8 mouse cellular contexts compared by ENCODE assay signal in the genomic region with DNA sequence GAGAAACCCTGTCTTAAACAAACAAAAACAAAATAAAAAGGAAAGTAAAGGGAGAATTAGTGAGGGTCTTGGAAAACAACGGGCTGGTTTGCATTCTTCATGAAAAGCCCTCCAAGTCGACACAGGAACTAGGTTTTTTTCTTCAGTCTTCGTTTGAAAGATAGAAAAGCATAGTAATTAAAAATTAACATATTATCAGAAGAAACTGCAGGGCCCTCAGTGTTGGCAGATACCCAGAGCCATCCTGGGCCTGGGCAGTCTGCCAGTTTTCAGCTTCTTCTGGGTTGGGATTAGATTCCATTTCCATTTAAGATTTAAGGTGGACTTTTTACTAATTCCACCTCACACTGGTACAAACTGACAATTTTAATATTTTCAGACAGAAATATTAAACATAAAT.
DNase-seq lines count a peak whose midpoint lies in the region; ATAC-seq and TF ChIP-seq lines count a peak whose summit lies in the region.

No protein-coding gene starts in this region.

- no peaks in the 10 kb centered on the region for H3K9me3 ChIP-seq in heart, embryonic 14.5 days (ENCODE audit: control insufficient read depth, low read length)
- no peaks in the 10 kb centered on the region for H3K9me3 ChIP-seq in heart, embryonic 10.5 days
- no peaks in the 10 kb centered on the region for H3K9me3 ChIP-seq in midbrain, postnatal 0 days (ENCODE audit: low read length)

- H3K9ac ChIP-seq in heart, embryonic 14.5 days (ENCODE audit: low read length), result no peak overlapping the region
- no peak overlapping the region for H3K9ac ChIP-seq in midbrain, postnatal 0 days (replicated peaks; ENCODE audit: low read length, poor library complexity, severe bottlenecking)

- H3K4me1 ChIP-seq in heart, embryonic 14.5 days (ENCODE audit: control insufficient read depth in 2 of 2, insufficient read depth in 2 of 2, low read length in 2 of 2), result peaks cover 11 to 33% of the 10 kb centered on the region in 2 experiments
- H3K4me1 ChIP-seq in heart, embryonic 10.5 days, result peaks cover 5% of the 10 kb centered on the region
- no peaks in the 10 kb centered on the region for H3K4me1 ChIP-seq in midbrain, postnatal 0 days (ENCODE audit: insufficient read depth, low read length)

- TF ChIP-seq CTCF in midbrain, postnatal 0 days (IDR thresholded peaks at IDR 0.05), result no peak

- no peak overlapping the region for H3K4me3 ChIP-seq in heart, embryonic 14.5 days (ENCODE audit: control insufficient read depth in 1 of 2, insufficient read depth in 1 of 2, low read depth in 1 of 2, low read length in 2 of 2)
- H3K4me3 ChIP-seq in heart, embryonic 10.5 days, result no peak overlapping the region
- H3K4me3 ChIP-seq in midbrain, postnatal 0 days (ENCODE audit: low read depth, low read length), result no peak overlapping the region

- no peaks in the 10 kb centered on the region for H3K36me3 ChIP-seq in heart, embryonic 14.5 days (ENCODE audit: control insufficient read depth, insufficient read depth, low read length)
- no peaks in the 10 kb centered on the region for H3K36me3 ChIP-seq in heart, embryonic 10.5 days
- no peaks in the 10 kb centered on the region for H3K36me3 ChIP-seq in midbrain, postnatal 0 days (ENCODE audit: insufficient read depth, low read length)

- H3K4me2 ChIP-seq in heart, embryonic 14.5 days (ENCODE audit: low read length), result no peak overlapping the region
- no peak overlapping the region for H3K4me2 ChIP-seq in midbrain, postnatal 0 days (ENCODE audit: low read depth, low read length, poor library complexity, severe bottlenecking)

- WGBS in heart, embryonic 14.5 days, result 21% methylated on average over 3 of the region's 3 CpGs
- 63% methylated on average over 3 of the region's 3 CpGs for WGBS in heart, embryonic 10.5 days
- 34% methylated on average over 3 of the region's 3 CpGs for WGBS in midbrain, postnatal 0 days

- H3K27me3 ChIP-seq in heart, embryonic 14.5 days (ENCODE audit: control insufficient read depth, insufficient read depth, low read length), result no peaks in the 10 kb centered on the region
- H3K27me3 ChIP-seq in heart, embryonic 10.5 days (ENCODE audit: insufficient read depth, poor library complexity, severe bottlenecking), result no peaks in the 10 kb centered on the region
- H3K27me3 ChIP-seq in midbrain, postnatal 0 days (ENCODE audit: insufficient read depth, low read length), result no peaks in the 10 kb centered on the region

- DNase-seq in heart, embryonic 10.5 days (ENCODE audit: low spot score), result no peak
- peak; percentile 46 to 47 for DNase-seq in right cerebral cortex, postnatal 10 days (ENCODE audit: low spot score in 2 of 2)
- DNase-seq in right cerebral cortex, postnatal 25 days, result no peak
- DNase-seq in cerebellum, postnatal 36 days, result peak; percentile 79 to 80
- peak; percentile 67 for DNase-seq in midbrain, postnatal 0 days (ENCODE audit: low spot score)
- no peak for DNase-seq in layer of hippocampus, adult 9-10 months (ENCODE audit: low spot score)

- H3K27ac ChIP-seq in heart, embryonic 14.5 days (replicated peaks in 1 of 2; ENCODE audit: control insufficient read depth in 1 of 2, insufficient read depth in 1 of 2, low read depth in 2 of 2, low read length in 2 of 2), result peak overlapping the region; percentile 41 to 68; a peak in 3 of 4 replicates
- no peak overlapping the region for H3K27ac ChIP-seq in heart, embryonic 10.5 days
- H3K27ac ChIP-seq in midbrain, postnatal 0 days (ENCODE audit: low read depth, low read length), result no peak overlapping the region

- ATAC-seq in heart, embryonic 14.5 days (ENCODE audit: insufficient number of reproducible peaks, insufficient read depth, low FRiP score, low read depth), result no peak
- ATAC-seq in midbrain, postnatal 0 days (ENCODE audit: low FRiP score), result no peak
- ATAC-seq in megakaryocyte, adult 5-6 weeks (ENCODE audit: poor library complexity, severe bottlenecking), result no peak

Comparison
In these comparisons a context has a peak if more than half of its experiments do, and no peak if none do; other contexts are left out.
1. H3K27ac ChIP-seq: peak in heart, embryonic 14.5 days (2 of 2); none in heart, embryonic 10.5 days (single experiment) and midbrain, postnatal 0 days (single experiment).
2. DNase-seq: peak in right cerebral cortex, postnatal 10 days (2 of 2), cerebellum, postnatal 36 days (2 of 2) and midbrain, postnatal 0 days (single experiment); none in heart, embryonic 10.5 days (single experiment), right cerebral cortex, postnatal 25 days (single experiment) and layer of hippocampus, adult 9-10 months (single experiment).